Mouse (Mus musculus): Measurements from ENCODE around the gene Olfr221.

DNA sequence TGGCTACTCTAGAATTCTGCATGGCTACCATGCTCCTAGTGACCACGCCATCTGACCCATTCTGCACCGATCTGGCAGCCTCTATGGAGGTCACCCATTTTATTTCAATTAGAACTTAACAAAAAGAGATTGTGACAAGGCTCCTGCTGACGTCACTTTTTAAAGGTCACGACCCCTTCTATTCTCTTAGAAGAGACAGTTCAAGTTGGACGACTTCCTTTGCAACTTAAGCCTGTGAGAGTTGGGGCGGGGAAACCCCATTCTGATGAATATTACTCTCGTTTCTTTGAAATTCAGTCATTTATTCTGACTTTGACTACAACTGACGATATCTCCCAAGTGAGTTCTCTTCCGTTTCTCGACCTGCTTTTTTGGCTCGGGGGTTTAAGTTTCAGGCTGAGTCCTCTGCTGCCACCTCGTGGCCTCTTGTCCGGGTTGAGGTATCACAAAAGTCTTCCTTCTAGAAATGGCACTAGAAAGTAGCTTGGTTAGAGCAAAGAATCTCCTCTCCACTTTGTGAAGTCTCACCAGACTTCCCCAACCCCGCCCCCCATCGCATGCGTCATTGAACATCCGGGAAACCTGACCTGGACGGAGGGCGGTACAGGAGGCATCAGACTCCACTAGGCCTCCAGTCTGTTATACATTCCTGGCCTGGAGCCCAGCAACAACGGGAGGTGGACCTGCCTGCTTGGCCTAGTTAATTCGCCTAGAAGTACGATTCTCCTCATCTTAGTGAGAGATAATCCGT is 19.4 kb downstream of the Olfr221 start:
- TF ChIP-seq POLR2A (IDR thresholded peaks at IDR 0.05; ENCODE audit: low read depth, low read length) = peak; percentile 65
- no peak; the same call in 1 of the 2 replicates for TF ChIP-seq CTCF (IDR thresholded peaks at IDR 0.05; ENCODE audit: borderline replicate concordance, insufficient read depth, low read length)

Measured in embryonic fibroblast, embryonic 13.5 days (primary cell).